Mouse (Mus musculus) splenic B cell, adult 2 months (primary cell): Measurements from ENCODE around the gene Emp2.

Source experiments
- DNase-seq: peaks from one replicate; pipeline ENCODE4 v3.0.0-alpha.2; 2011; ENCODE audit warnings: low read depth, low spot score
- H3K27me3 ChIP-seq: 2 replicates; pipeline ENCODE4 v1.6.1; 2012; ENCODE audit warnings: mild to moderate bottlenecking, low read length, moderate library complexity, mixed read lengths; ENCODE audit not compliant: control insufficient read depth, poor library complexity, insufficient read depth, severe bottlenecking
- H3K36me3 ChIP-seq: 2 replicates; pipeline ENCODE4 v1.6.1; 2012; ENCODE audit warnings: mild to moderate bottlenecking, low read length, moderate library complexity, mixed read lengths; ENCODE audit not compliant: control insufficient read depth, poor library complexity, insufficient read depth, severe bottlenecking

Emp2 gene

GRCm38 (mm10) chr16:10335953-10336352, 22.2 kb upstream of the Emp2 start:
- no peaks in the 10 kb centered on the region for H3K27me3 ChIP-seq
- DNase-seq, result no peak
- H3K36me3 ChIP-seq, result no peaks in the 10 kb centered on the region

GRCm38 (mm10) chr16:10332732-10333131, 19.0 kb upstream of the Emp2 start:
- Histone ChIP-seq H3K27me3 (no peaks in the 10 kb centered on the region), H3K36me3 (no peaks in the 10 kb centered on the region)
- DNase-seq, result no peak

GRCm38 (mm10) chr16:10330586-10331495, 17.1 kb upstream of the Emp2 start:
- DNase-seq, result no peak
- no peaks in the 10 kb centered on the region for H3K36me3 ChIP-seq
- no peaks in the 10 kb centered on the region for H3K27me3 ChIP-seq

- no peak for DNase-seq
- Histone ChIP-seq H3K36me3 (no peaks in the 10 kb centered on the region), H3K27me3 (no peaks in the 10 kb centered on the region)
These were observed 14.0 kb upstream of the Emp2 start for GRCm38 (mm10) chr16:10327563-10328333.

GRCm38 (mm10) chr16:10319914-10320569, 6.3 kb upstream of the Emp2 start:
- H3K27me3 ChIP-seq, result no peaks in the 10 kb centered on the region
- H3K36me3 ChIP-seq, result no peaks in the 10 kb centered on the region
- DNase-seq, result no peak

- no peaks in the 10 kb centered on the region for H3K36me3 ChIP-seq
- DNase-seq, result no peak
- H3K27me3 ChIP-seq, result no peaks in the 10 kb centered on the region; the same call in 1 of the 2 replicates
These were observed 3.4 kb upstream of the Emp2 start for GRCm38 (mm10) chr16:10317197-10317544.

- no peaks in the 10 kb centered on the region for H3K36me3 ChIP-seq
- no peak for DNase-seq
These were observed 2.9 kb upstream of the Emp2 start for GRCm38 (mm10) chr16:10316493-10317196.

GRCm38 (mm10) chr16:10313226-10313625, 542 bp downstream of the Emp2 start:
- no peak for DNase-seq
- Histone ChIP-seq H3K36me3 (no peaks in the 10 kb centered on the region), H3K27me3 (no peaks in the 10 kb centered on the region; the same call in 1 of the 2 replicates)

More at GRCm38 (mm10) chr16:10316493-10317196, 2.9 kb upstream of the Emp2 start:
- H3K27me3 ChIP-seq, result no peaks in the 10 kb centered on the region; the same call in 1 of the 2 replicates

- Histone ChIP-seq H3K27me3 (no peaks in the 10 kb centered on the region; the same call in 1 of the 2 replicates), H3K36me3 (no peaks in the 10 kb centered on the region)
- no peak for DNase-seq
These were observed 1.8 kb downstream of the Emp2 start for GRCm38 (mm10) chr16:10311989-10312388.

- DNase-seq, result no peak
- Histone ChIP-seq H3K36me3 (no peaks in the 10 kb centered on the region), H3K27me3 (no peaks in the 10 kb centered on the region; the same call in 1 of the 2 replicates)
These were observed 2.7 kb downstream of the Emp2 start for GRCm38 (mm10) chr16:10311086-10311485.

GRCm38 (mm10) chr16:10310507-10310906, 3.3 kb downstream of the Emp2 start:
- H3K27me3 ChIP-seq, result no peaks in the 10 kb centered on the region; the same call in 1 of the 2 replicates

GRCm38 (mm10) chr16:10307351-10307750, 6.4 kb downstream of the Emp2 start:
- no peaks in the 10 kb centered on the region for H3K27me3 ChIP-seq
- no peak for DNase-seq
- H3K36me3 ChIP-seq, result no peaks in the 10 kb centered on the region

More at GRCm38 (mm10) chr16:10310507-10310906, 3.3 kb downstream of the Emp2 start:
- no peaks in the 10 kb centered on the region for H3K36me3 ChIP-seq
- DNase-seq, result no peak

GRCm38 (mm10) chr16:10306101-10306500, 7.7 kb downstream of the Emp2 start:
- peak; percentile 18 for DNase-seq
- no peaks in the 10 kb centered on the region for H3K36me3 ChIP-seq
- H3K27me3 ChIP-seq, result no peaks in the 10 kb centered on the region

GRCm38 (mm10) chr16:10301337-10301736, 12.4 kb downstream of the Emp2 start:
- Histone ChIP-seq H3K36me3 (no peaks in the 10 kb centered on the region), H3K27me3 (no peaks in the 10 kb centered on the region)
- no peak for DNase-seq
